Mouse (Mus musculus): ENCODE results near the gene Rita1. TPM values are rescaled to one million over a fixed set of nuclear protein-coding genes. Genes with fewer than 3 reads are reported as not detected.
A peak's percentile ranks its signal among the peaks of the same experiment; 100 is the strongest.

The Rita1 gene
- total and polyA plus RNA-seq, 3 experiments = 18.1 to 22.1 TPM; not detected in 1

DNA sequence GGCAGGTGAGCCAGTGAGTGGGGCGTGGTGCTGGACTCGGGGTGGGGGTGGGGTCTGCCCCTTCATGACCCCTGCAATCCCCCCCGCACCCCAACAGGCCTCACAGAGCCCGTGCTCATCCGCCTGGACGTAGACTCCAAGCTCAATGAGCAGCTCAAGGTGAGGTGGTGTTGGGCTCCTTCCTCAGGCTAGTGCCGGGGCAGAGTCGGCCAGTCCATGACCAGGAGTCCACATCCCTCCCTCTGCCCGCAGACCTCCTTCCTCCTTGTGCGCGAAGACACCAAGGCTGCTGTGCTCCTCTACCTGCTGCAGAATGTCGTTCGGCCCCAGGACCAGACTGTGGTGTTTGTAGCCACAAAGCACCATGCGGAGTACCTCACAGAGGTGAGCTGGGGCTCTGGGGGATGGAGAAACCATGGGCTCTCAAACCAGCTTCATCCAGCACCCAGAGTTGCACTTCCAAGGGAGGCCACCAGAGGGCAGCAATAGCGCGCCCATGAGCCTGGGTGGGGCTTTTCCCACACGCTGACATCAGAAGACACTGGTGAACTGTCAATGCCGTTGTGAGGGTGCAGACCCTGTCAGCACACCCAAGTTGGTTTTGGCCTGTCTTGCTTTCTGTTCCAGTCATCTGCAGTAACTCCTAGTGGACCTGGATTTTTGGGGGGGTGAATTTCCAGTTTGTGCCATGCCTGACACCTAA is 8.1 kb upstream of the Rita1 start:
- Histone ChIP-seq H3K4me3 (ENCODE audit: control insufficient read depth in 1 of 2, insufficient read depth in 1 of 2, low read depth in 2 of 2, low read length in 2 of 2) (no peak overlapping the region), H3K79me2 (ENCODE audit: control insufficient read depth, insufficient read depth, low read length, poor library complexity) (peaks cover 3% of the 10 kb centered on the region; the same call in 1 of the 2 replicates), H3K9ac (ENCODE audit: control insufficient read depth, low read depth, low read length, poor library complexity, severe bottlenecking) (no peak overlapping the region), H3K9me3 (replicated peaks; ENCODE audit: insufficient read depth, low read length) (no peaks in the 10 kb centered on the region), H3K4me1 (ENCODE audit: control insufficient read depth in 1 of 2, insufficient read depth in 2 of 2, low read length in 2 of 2) (no peaks in the 10 kb centered on the region), H3K36me3 (ENCODE audit: control insufficient read depth in 1 of 2, insufficient read depth in 2 of 2, low read length in 2 of 2) (peaks cover 0 to 7% of the 10 kb centered on the region in 2 experiments; a peak in 2 of 4 replicates), H3K27me3 (ENCODE audit: control insufficient read depth in 1 of 2, insufficient read depth in 2 of 2, low read length in 2 of 2) (no peaks in the 10 kb centered on the region), H3K27ac (ENCODE audit: control insufficient read depth, low read depth, low read length) (no peak overlapping the region)
- DNase-seq (ENCODE audit: low read depth, low spot score) = peak; percentile 79
- TF ChIP-seq MAX (IDR thresholded peaks at IDR 0.05; ENCODE audit: low read length) = 0 out of 2 replicates have a peak, but pooled peaks have one; percentile 15
- no peak for TF ChIP-seq UBTF (IDR thresholded peaks at IDR 0.05; ENCODE audit: borderline replicate concordance, insufficient read depth, low read depth, low read length)
- no peak for TF ChIP-seq MAFK (IDR thresholded peaks at IDR 0.05; ENCODE audit: borderline replicate concordance, low read depth, low read length)
- TF ChIP-seq POLR2A (IDR thresholded peaks at IDR 0.05; ENCODE audit: control insufficient read depth in 1 of 2, insufficient read depth in 1 of 2, low read depth in 1 of 2, low read length in 2 of 2, poor library complexity in 1 of 2) = no peak
- TF ChIP-seq EP300 (IDR thresholded peaks at IDR 0.05; ENCODE audit: low read depth in 1 of 2, low read length in 2 of 2) = no peak
- TF ChIP-seq ELF1 (IDR thresholded peaks at IDR 0.05; ENCODE audit: low read depth, low read length) = no peak
- no peak for TF ChIP-seq USF2 (IDR thresholded peaks at IDR 0.05; ENCODE audit: borderline replicate concordance in 1 of 2, insufficient read depth in 1 of 2, low read depth in 1 of 2, low read length in 2 of 2)
- TF ChIP-seq CHD1 (IDR thresholded peaks at IDR 0.05; ENCODE audit: low read depth, low read length) = no peak
- TF ChIP-seq KAT2A (conservative IDR thresholded peaks at IDR 0.05; ENCODE audit: low read depth, low read length) = no peak
- no peak for TF ChIP-seq TCF12 (IDR thresholded peaks at IDR 0.05; ENCODE audit: low read depth, low read length)
- no peak for TF ChIP-seq ZMIZ1 (IDR thresholded peaks at IDR 0.05; ENCODE audit: low read depth, low read length)
- no peak for TF ChIP-seq GABPA (IDR thresholded peaks at IDR 0.05; ENCODE audit: low read depth, low read length)
- no peak for TF ChIP-seq USF1 (IDR thresholded peaks at IDR 0.05; ENCODE audit: low read depth, low read length)
- TF ChIP-seq E2F4 (IDR thresholded peaks at IDR 0.05; ENCODE audit: borderline replicate concordance, low read depth, low read length) = no peak
- TF ChIP-seq TAL1 (IDR thresholded peaks at IDR 0.05; ENCODE audit: low read length) = no peak
- TF ChIP-seq TBP (IDR thresholded peaks at IDR 0.05; ENCODE audit: low read depth, low read length) = no peak
- TF ChIP-seq JUND (IDR thresholded peaks at IDR 0.05; ENCODE audit: low read depth, low read length) = no peak
- no peak for TF ChIP-seq MEF2A (IDR thresholded peaks at IDR 0.05; ENCODE audit: extremely low read depth, insufficient replicate concordance, low read depth, low read length, poor library complexity, severe bottlenecking)
- no peak for TF ChIP-seq RCOR1 (IDR thresholded peaks at IDR 0.05; ENCODE audit: low read depth, low read length)
- no peak for TF ChIP-seq BHLHE40 (IDR thresholded peaks at IDR 0.05; ENCODE audit: borderline replicate concordance, low read depth, low read length)
- no peak for TF ChIP-seq ZNF384 (IDR thresholded peaks at IDR 0.05; ENCODE audit: low read depth, low read length)
- no peak for TF ChIP-seq MYB (IDR thresholded peaks at IDR 0.05; ENCODE audit: low read depth, low read length)
- TF ChIP-seq RAD21 (IDR thresholded peaks at IDR 0.05; ENCODE audit: low read depth, low read length) = peak; percentile 78
- TF ChIP-seq NRF1 (IDR thresholded peaks at IDR 0.05; ENCODE audit: insufficient read depth, low read depth, low read length, poor library complexity, severe bottlenecking) = no peak
- no peak for TF ChIP-seq MXI1 (IDR thresholded peaks at IDR 0.05; ENCODE audit: low read depth, low read length)
- TF ChIP-seq CHD2 (IDR thresholded peaks at IDR 0.05; ENCODE audit: low read length) = no peak
- TF ChIP-seq ZKSCAN1 (IDR thresholded peaks at IDR 0.05; ENCODE audit: low read depth, low read length) = no peak
- no peak for TF ChIP-seq NELFE (IDR thresholded peaks at IDR 0.05; ENCODE audit: low read depth, low read length)
- TF ChIP-seq SMC3 (IDR thresholded peaks at IDR 0.05; ENCODE audit: low read depth, low read length) = peak; percentile 82
- TF ChIP-seq SIN3A (IDR thresholded peaks at IDR 0.05; ENCODE audit: low read length) = peak; percentile 58; the same call in 1 of the 2 replicates
- TF ChIP-seq POLR2AphosphoS2 (IDR thresholded peaks at IDR 0.05; ENCODE audit: low read length) = no peak
- peak; percentile 95 to 99 (median 98) for TF ChIP-seq CTCF (IDR thresholded peaks at IDR 0.05 in 2 of 3, conservative IDR thresholded peaks at IDR 0.05 in 1 of 3; ENCODE audit: control insufficient read depth in 1 of 3, insufficient read depth in 1 of 3, low read depth in 2 of 3, low read length in 3 of 3, poor library complexity in 1 of 3, severe bottlenecking in 1 of 3)
- no peak for TF ChIP-seq GATA1 (IDR thresholded peaks at IDR 0.05; ENCODE audit: low read depth, low read length)
- no peak for TF ChIP-seq MYC (IDR thresholded peaks at IDR 0.05; ENCODE audit: low read depth, low read length)
- no peak for TF ChIP-seq ETS1 (IDR thresholded peaks at IDR 0.05; ENCODE audit: low read depth, low read length)
- no peak for TF ChIP-seq POLR2AphosphoS5 (IDR thresholded peaks at IDR 0.05; ENCODE audit: borderline replicate concordance, low read depth, low read length)
- peak; percentile 69; the same call in 1 of the 2 replicates for TF ChIP-seq MAZ (IDR thresholded peaks at IDR 0.05; ENCODE audit: low read depth, low read length)
